ENCODE assay signal across 14 mouse cellular contexts in genomic region chr1:86349696-86350095, GRCm38 (mm10).
"Had no signal": no experiment of that assay in that cellular context is flagged by ENCODE, and none has a peak within 500 bp of the region (broad histone marks: within the 10 kb centered on the region; RNA-seq: fewer than 3 reads in every experiment).

No protein-coding gene starts in this region.

- H3K4me2 ChIP-seq: limb, embryonic 15.5 days; liver, embryonic 12.5 days; lung, embryonic 14.5 days; midbrain, embryonic 15.5 days; neural tube, embryonic 13.5 days had no signal

- H3K4me3 ChIP-seq: limb, embryonic 15.5 days; liver, embryonic 12.5 days; midbrain, embryonic 10.5 days; midbrain, embryonic 15.5 days; neural tube, embryonic 13.5 days had no signal

- ATAC-seq: liver, embryonic 12.5 days; midbrain, embryonic 15.5 days had no signal

- H3K9me3 ChIP-seq: limb, embryonic 15.5 days; liver, embryonic 12.5 days; midbrain, embryonic 10.5 days; midbrain, embryonic 15.5 days; neural tube, embryonic 13.5 days had no signal

- H3K9ac ChIP-seq: limb, embryonic 15.5 days; liver, embryonic 12.5 days; lung, embryonic 14.5 days; midbrain, embryonic 15.5 days; neural tube, embryonic 13.5 days had no signal

- H3K27ac ChIP-seq: limb, embryonic 15.5 days; liver, embryonic 12.5 days; midbrain, embryonic 10.5 days; midbrain, embryonic 15.5 days; neural tube, embryonic 13.5 days had no signal

- H3K4me1 ChIP-seq: limb, embryonic 15.5 days; liver, embryonic 12.5 days; midbrain, embryonic 10.5 days; midbrain, embryonic 15.5 days; neural tube, embryonic 13.5 days had no signal

- DNase-seq: kidney, postnatal 25 days; layer of hippocampus, adult 9-11 months; layer of hippocampus, postnatal 36 days; lung, embryonic 14.5 days; lung, postnatal 10 days; lung, postnatal 4 days; right cerebral cortex, adult 18-20 months; right cerebral cortex, postnatal 25 days; thymus, postnatal 36 days had no signal

- H3K27me3 ChIP-seq: limb, embryonic 15.5 days; liver, embryonic 12.5 days; midbrain, embryonic 15.5 days; neural tube, embryonic 13.5 days had no signal
